Mouse (Mus musculus) megakaryocyte, adult 5-6 weeks (primary cell): ENCODE results near the gene Mtmr14. TPM values are rescaled to one million over a fixed set of nuclear protein-coding genes. Genes with fewer than 3 reads are reported as not detected.

Experiments
- ATAC-seq: 2 replicates; pipeline ENCODE4 v1.8.0; 2016; ENCODE audit warnings: mild to moderate bottlenecking, inconsistent platforms; ENCODE audit not compliant: poor library complexity, severe bottlenecking
- total RNA-seq, 2 experiments: library from RNA; stranded (forward) in 1 of 2; stranded (reverse) in 1 of 2; fragments of 153-499, 151-499 nt in 1 of 2; fragments of 221-1000, 200-1000 nt in 1 of 2; gene quantifications; 2 replicates each; pipeline versions ENCODE4 v1.2.3 to v1.2.4; 2015 to 2017

The Mtmr14 gene
- total RNA-seq, 2 experiments from 2014 or later = 30.6 to 56.5 TPM

GRCm38 (mm10) chr6:113276846-113277245 is 39.2 kb downstream of the Mtmr14 start:
- no peak for ATAC-seq

GRCm38 (mm10) chr6:113281676-113282075 is 44.0 kb downstream of the Mtmr14 start:
- no peak for ATAC-seq

GRCm38 (mm10) chr6:113282101-113282802 is 44.6 kb downstream of the Mtmr14 start, which contains the start of gene Cpne9:
Gene Cpne9, plus strand, starts transcription at chr6:113282307.
- ATAC-seq = no peak

DNA sequence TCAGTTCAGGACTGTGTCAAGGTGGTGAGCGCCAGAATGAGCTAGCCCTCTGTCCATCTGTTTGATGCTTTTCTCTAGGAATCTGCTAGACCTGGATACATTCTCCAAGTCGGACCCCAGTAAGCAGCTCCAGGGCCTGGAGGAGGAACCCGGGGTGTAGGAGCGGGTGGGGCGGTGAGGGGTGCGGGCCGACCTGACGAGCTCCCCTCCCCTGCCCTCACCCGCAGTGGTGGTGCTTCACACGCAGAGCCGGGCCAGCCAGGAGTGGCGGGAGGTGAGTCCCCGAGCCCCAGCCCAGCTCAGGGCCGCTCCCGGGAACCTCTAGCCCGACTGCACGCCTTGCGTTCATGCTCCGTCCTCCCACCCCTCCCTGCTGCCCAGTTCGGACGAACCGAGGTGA is 45.3 kb downstream of the Mtmr14 start:
- ATAC-seq = no peak

DNA sequence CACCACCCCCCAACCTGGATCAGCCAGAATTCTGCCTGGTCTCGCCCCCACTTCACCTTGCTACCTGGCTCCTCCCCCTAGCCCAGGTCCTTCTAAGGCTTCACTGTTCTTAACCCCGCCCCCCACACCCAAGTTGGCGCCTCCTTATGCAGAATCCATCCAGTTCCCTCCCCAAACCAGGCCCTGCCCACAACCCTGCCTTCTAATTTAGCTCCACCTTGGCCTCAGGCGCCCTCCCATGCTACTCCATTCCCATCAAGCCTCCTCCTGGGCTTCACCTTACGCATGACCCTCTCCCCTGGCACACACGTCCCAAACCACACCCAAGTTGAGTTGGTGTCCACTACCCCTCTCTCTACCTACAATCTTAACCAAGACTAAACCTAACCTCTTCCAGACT is 45.9 kb downstream of the Mtmr14 start:
- ATAC-seq = no peak

GRCm38 (mm10) chr6:113284931-113285330 is 47.3 kb downstream of the Mtmr14 start:
- ATAC-seq = peak; percentile 82

DNA sequence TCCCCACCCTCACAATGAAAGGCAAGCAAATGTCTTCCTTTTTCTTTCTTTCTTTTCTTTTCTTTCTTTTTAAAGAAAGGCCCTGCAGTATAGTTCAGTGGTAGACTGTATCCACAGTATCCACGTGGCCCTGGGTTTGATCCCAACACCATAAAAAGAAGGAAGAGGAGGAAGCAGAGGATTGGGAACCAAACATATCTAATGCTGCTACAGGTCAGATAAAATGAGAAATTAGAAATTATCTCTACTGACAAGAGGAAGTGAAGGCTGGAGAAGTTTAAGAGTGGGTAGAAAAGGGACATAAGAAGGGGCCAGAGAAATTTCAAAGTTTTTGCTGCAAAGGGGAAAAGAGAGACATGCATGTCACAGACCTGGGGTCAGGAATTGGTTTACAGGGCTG is 48.7 kb downstream of the Mtmr14 start:
- no peak for ATAC-seq

DNA sequence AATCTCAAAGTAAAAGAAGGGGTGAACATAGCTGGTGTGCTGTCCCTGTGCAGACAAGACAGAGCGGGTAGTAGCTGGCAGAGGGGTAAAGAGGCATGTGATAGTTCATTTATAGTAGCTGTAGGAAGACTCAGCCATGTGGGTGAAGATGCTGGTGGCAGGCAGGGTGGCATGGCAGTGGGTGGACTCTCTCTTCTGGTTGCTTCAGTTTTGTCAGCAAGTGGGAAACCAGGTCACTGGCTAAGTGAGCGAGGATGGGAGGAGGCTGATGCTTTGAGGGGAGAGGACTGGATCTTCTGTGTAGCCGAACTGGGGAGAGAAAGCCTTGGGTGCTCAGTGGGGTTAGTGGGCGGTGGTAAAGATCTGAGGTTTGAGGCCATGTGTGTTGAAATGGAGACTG is 49.6 kb downstream of the Mtmr14 start:
- ATAC-seq = no peak

DNA sequence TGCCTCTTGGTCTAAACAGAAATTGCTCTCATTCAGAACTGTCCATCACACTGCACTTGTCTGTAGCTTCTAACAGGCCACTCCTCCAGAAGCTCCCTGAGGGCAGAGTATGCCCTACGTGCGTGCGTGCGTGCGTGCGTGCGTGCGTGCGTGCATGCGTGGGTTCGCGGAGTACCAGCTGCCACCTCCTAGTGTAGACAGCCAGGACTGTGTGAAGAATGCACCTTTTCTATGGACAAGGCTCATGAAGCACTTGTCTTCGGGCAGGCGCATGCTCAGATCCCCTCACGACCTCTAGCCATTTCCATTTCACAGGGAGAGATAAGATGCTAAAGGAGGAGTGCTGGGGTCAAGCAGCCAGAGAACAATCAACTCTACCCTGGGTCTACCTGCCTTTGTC is 51.7 kb downstream of the Mtmr14 start:
- no peak for ATAC-seq

- no peak for ATAC-seq
Observed at GRCm38 (mm10) chr6:113290346-113290745, 52.7 kb downstream of the Mtmr14 start.

DNA sequence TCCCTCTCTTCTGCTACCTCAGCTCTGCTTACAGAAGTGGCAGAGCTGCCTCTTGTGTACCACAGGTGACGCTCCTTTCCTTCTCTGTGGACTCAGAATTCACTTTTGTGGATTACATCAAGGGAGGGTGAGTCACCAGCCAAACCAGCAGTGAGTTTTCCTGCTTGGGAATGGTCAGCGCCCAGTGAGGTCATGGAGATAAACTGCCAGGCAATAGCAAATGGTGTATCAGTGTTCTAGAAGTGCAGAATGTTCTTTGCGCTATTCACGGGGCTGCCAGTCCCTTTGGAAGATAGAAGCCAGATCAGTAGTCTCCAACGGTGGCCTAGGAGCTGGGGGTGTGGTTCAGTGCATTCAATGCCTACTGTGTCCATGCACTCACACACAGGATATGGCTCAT is 55.3 kb downstream of the Mtmr14 start:
- ATAC-seq = no peak

- no peak for ATAC-seq
Observed at GRCm38 (mm10) chr6:113296046-113296445, 58.4 kb downstream of the Mtmr14 start.

- no peak for ATAC-seq
Observed at GRCm38 (mm10) chr6:113296639-113297038, 59.0 kb downstream of the Mtmr14 start.

DNA sequence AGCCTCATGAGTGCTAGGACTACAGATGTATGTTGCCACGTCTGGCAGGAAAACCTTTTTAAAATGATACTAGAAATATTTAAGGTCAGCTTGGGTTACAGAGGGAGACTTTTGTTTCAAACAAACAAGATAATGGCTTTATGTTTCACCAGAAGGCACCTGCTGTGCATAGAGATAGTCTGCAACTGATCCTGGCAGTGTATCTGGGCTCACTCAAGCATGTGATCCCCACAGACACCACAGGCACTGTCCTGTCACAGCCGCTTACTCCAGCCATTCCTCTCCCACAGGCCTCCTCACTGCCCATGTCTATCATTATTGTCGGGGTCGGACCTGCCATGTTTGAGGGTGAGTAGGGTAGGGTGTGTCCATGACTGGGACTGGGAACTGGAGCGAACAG is 63.7 kb downstream of the Mtmr14 start:
- no peak for ATAC-seq

GRCm38 (mm10) chr6:113302258-113302657 is 64.6 kb downstream of the Mtmr14 start:
- ATAC-seq = peak; percentile 24

DNA sequence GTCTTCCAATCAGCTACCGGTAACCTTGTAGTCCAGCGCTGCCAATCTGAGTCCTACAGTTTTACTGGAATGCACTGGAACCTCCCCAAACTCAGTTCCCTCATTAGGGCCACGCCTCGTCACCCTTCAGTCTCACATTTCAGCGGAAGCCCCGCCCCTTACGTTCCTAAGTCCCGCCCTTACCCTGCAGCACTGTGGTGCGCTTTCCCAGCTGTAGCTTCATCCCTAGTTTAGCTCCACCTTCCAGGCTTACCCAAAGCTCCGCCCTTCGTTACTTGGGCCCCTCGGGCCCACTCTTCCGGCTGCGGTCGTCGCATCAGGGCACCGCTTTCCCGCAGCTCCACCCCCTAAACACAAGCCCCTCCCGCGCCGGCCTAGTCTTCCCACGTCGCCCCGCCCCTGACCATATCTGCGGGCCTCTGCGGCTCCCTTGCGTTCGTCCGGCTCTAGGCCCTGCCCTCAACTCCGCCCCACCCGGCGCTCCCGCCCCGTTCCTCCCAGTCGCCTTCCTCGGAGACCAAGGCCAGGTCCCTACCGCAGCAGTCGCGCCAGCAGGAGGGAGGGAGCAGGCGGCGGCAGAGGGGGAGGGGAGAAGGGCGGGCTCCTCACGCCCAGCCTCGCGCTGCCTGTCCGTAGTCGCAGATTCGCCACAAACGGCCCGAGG is 68.8 kb downstream of the Mtmr14 start:
- peak; percentile 79 for ATAC-seq

DNA sequence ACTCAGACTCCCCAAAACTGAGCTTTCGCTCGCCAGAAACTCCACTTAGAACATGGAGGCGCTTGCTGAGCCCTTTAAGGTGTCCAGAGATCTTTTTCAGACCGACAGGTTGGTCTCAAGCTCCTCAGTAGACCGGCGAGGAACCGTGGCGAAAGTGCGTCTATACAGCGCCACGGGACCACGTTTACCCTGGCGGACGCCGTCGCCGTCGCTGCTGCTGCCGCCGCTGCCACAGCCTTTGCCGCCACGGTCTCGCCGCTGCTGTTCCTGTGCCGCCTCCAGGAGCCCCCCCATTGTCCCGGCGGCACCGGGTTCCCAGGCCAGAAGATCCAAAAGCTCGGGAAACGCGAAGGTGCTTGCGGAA is 69.3 kb downstream of the Mtmr14 start, which contains the start of gene Brpf1:
TSS of gene Brpf1 (plus strand) at position 152 of the 364 bp plus-strand sequence.
- ATAC-seq = peak; percentile 36

- peak; percentile 31 for ATAC-seq
Observed at GRCm38 (mm10) chr6:113307481-113308121, 70.0 kb downstream of the Mtmr14 start.

GRCm38 (mm10) chr6:113308141-113308540 is 70.5 kb downstream of the Mtmr14 start:
- ATAC-seq = peak; percentile 19

DNA sequence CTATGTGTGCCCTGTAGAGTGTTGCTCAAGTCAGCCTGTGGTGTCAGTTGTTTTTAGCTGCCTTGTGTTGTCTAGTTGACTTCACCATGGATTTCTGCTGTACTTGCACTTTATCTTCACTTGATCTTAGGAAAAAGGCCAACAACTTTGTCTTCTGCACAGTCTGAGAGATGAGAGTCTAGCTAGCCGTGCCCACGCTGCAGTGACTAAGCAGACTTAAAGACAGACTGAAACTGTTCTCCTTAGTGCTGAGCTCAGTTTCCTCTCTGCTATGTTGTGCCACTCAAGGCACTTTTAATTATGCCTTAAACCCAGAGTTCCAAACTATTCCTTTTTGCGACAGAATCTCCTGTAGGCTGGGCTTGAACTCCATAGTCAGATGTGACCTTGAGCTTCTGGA is 78.3 kb downstream of the Mtmr14 start:
- no peak for ATAC-seq

DNA sequence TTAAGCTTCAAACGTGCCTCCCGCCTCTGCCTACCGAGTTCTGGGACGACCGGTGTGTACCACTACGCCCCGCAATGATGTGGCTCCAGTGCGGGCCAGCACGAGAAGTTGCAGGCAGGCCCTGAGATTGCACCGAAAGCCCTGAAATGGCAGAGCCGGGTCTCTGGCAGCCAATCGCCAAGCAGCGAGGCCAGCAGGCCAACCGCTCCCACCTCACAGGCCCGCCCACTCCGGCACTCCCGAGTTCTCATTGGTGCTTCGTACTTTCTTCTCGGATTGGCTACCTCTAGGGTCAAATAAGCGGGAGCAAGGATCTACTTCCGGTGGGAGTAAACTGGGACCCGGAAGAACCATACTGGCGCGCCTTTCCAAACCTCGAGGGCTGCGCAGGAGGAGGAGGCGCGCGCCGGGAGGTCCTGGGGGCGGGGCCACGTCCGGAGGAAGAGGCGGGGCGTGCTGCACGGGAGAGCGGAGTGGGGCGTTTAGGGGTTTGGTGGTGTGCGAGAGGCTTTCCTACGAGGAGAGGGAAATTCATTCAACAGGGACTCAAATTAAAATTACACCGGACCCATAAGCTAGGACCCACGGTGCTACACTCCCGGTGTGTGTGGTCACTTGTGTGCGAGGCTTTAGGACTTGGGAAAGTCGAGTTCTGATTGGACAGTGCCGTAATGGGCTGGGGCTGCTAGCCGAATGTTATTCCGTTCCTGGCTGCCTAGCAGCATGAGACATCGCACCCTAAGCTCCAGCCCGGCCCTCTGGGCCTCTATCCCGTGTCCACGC is 89.1 kb downstream of the Mtmr14 start, which contains the start of gene Ogg1:
TSS of gene Ogg1 (plus strand) at position 440 of the 783 bp plus-strand sequence.
- peak; percentile 88 for ATAC-seq
